Mouse (Mus musculus) thymus, adult 18-20 months (tissue): ENCODE results near the gene Zfp652.

Experiments
- DNase-seq, 2 experiments: peaks; one replicate each; pipeline ENCODE4 v3.0.0; 2022; ENCODE audit warnings: mixed read lengths in 2 of 2

Gene Zfp652

DNA sequence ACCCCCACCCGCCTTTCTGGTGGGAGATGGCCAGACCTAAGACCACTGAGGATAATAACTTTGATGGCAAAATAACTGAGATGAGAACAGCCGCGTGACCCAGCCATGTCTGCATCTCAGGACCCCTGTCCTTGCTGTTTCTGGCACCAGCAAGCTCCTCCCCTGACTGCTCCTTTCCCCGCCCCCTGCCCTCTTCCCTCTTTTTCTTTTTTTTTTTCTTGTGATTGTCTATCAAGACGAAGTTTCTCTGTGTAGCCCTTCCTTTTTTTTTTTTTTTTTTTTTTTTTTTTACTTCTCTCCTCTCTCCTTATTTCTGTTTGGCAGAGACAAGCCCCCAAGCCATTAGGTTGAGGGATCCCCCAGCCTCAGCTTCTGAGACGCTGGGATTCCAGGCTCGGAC, 98.4 kb downstream of the Zfp652 start:
- no peak for DNase-seq

DNA sequence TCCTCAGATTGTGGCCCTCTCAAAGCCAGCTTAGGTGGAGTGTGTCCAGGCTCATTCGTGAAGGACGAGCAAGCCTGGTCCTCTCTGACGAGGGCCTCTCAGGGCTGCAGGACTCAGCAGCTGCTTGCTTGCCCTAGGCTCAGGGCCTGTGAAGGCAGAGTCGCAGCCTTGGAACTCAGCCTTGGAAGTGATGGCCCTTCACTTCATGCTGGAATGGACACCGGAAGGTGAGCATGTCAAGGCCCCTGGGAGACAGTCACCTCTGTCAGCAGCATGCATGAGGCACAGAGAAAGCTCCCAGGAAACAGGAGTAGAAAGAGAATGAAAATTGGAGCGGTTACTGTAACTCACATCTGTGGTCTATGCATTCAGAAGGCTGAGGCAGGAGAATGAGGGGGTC, 99.3 kb downstream of the Zfp652 start:
- no peak for DNase-seq

DNA sequence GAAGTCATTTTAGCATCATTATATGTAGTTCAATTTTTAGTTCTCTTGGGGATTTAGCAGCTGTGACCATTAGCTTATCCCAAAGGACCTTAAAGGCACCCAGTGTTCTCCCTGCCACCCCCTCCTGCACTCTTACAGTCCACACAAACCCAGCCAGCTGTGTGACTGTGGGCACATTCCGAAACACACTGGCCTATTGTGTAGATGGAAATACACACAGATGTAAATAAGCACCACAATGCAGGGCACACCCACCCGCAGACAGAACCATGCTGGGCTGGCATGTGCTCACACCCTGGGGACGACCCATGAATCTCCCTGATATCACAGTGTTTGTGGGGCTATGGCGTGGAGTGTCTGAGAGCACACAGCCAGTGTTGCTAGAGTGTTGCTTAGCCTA, 99.8 kb downstream of the Zfp652 start:
- no peak for DNase-seq

DNA sequence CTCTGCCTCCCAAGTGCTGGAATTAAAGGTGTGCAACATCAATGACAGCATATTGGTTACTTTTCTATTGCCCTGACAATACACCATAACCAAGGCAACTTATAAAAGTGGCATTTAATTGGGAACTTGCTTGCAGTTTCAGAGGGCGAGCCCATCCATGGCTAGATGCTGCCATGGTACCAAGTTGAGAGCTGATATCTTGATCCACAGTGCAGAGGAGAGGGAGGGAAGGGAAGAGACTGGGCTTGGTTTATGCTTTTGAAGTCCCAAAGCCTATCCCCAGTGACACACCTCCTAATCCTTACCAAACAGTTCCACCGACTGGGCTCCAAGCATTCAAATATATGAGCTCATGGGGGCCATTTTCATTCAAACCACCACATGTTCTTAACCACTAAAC, 101.6 kb downstream of the Zfp652 start:
- DNase-seq: no peak

DNA sequence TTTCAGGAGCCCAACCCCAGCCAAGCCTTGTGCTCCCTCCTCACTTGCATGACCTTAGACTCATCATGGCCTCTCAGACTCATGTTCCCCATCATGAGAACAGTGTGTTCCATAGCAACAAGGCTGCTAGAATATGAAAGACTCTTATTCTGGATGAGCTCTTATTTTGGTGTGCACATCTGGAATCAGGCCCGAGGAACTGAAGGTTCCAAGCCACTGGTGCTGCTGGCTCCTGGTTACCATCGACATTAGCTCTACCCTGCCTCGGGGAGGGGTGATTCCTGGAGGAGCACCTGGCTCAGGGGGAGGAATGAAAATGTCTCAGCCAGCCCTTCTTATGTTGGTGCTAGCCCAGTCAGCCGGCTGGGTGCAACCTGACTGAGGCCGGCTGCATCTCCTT, 102.4 kb downstream of the Zfp652 start:
- no peak for DNase-seq

DNA sequence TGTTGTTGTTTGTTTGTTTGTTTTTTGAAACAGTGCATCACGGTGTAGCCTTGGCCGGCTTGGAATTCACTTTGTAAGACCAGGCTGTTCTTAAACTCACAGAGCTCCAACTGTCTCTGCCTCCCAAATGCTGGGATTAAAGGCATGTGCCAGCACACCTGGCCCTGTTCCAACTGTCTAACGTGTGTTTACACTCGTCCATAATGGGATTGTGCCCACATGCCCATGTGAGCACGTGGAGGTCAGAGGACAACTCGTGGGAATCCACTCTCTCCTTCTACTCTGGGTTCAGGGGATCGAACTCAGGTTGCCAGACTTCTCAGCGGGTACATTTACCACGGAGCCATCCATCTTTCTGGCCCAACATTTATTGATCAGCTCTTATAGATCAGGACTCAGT, 102.9 kb downstream of the Zfp652 start:
- DNase-seq: no peak

DNA sequence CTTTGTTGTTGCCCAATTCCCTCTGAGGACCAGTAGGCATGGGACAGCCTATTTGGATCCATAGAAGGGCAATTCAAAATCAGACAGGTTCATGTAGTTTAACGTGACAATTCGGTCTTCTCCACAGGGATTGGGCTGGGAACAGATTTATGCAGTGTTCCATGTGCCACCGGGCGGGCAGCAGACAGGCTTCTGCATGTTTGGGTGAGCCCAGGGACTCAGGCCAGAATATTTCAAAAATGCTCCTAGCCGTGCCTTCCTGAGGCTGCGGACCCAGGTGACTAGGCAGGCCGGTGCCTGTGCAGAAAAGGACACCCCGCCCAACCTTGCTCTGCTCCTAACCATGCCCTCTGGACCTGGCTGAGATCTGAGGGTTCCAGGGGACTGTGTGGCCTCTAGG, 106.7 kb downstream of the Zfp652 start:
- no peak for DNase-seq

DNA sequence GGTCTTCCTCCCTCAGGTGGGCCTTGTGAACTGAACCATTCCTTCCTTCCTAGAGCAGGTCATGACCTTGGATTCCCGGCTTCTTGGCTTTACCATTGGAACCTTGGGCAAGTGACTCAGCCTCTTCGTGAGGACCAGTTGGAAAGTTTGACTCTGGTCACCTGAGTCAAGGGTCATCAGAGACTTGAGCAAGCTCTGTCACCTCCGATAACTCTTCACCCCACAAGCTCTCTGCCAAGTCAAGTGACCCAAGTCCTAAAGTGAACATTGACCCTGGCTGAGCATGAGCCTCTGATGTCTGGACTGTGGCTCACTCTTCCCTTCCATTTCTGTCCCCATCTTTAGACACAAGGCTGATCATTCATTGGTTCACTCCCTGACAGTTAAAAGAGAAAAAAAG, 109.0 kb downstream of the Zfp652 start:
- DNase-seq: no peak

DNA sequence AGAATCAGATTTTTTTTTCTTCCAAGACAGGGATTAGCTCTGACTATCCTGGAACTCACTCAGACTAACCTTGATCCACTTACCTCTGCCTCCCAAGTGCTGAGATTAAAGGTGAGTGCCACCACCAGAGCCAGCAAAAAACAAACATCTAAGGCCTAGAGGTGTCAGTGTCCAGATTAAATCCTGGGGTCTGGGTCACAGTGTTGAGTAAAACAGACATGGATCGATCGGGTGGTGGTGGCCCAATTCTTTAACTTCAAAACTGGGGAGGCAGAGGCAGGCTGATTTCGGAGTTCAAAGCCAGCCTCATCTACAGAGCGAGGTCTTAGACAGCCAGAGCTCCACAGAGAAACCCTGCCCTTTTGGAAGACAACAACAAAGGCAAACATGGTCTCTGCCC, 110.0 kb downstream of the Zfp652 start:
- DNase-seq: no peak

DNA sequence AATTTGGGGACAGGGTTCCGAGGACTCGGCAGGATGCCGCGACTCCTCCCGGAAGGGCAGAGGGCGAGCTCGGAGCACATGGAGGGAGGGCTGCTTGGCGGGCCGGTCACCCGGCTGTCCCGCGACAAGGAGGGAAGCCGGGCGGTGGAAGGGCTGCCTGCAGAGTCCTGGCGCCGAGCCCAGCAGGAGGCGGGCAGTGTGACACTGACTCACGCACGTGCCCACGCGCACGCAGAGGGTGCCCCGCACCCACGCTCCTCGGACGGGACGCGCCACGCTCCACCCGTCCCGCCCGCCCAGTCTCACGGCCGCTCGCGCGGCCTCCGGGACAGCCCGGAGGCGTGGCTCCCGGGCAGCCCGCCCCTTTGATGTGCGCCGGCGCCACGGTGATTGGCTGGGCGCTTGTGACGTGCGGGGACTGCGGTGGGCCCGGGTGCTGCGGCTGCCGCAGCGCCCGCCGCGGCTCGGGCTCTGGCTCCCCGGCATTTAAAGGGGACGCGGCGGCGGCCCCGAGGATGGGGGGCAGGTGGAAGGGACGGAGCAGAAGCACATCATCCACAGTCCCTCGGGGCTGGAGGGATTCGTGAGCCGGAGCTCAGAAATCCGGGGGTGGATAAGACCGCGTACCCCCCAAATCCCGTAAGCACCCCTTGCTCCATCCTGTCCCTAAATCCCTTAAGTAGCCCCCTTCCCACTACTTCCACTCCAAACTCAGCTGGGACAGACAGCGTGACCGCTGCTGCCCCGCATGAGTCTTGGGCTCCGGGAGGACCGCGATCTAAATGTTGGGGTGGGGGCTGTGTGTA, 111.8 kb downstream of the Zfp652 start, which contains the start of gene Phospho1:
Gene Phospho1 (plus strand): TSS at position 429 of the 806 bp plus-strand sequence.
- peak; percentile 78 to 79 for DNase-seq

DNA sequence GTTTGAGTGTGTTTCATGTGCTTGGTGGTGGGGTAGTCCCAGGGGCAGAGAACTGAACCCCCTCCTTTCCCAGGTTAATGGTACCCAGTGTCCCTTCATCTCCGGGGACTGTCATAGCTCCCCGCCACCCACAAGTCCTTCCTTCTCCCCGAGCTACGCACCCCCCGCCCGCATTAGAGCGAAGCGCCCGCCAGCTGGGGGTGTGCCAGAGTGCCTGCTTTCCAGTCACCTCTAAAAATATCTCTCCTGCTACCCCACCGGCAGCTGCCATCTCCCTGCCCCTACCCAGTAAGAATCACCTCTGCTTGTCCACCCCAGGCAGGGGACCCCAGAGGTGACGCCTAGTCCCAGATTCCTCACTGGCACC, 112.4 kb downstream of the Zfp652 start:
- peak in 1 of 2 experiments; percentile 57 for DNase-seq

DNA sequence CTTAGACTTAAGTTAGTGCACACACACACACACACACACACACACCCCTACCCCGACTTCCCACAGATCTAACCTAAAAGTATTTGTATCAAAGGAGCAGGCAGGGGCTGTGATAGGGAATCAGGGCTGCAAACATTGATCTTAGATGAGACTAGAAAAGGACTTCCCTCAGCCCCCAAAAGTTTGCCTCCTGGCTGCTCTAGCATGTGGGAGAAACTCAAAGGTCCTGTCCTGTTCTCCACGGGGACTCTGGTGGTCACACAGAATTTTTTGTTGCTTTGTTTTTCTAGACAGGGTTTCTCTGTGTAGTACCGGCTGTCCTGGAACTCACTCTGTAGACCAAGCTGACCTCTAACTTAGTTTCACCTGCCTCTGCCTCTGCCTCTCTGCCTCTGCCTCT, 113.2 kb downstream of the Zfp652 start:
- no peak for DNase-seq

DNA sequence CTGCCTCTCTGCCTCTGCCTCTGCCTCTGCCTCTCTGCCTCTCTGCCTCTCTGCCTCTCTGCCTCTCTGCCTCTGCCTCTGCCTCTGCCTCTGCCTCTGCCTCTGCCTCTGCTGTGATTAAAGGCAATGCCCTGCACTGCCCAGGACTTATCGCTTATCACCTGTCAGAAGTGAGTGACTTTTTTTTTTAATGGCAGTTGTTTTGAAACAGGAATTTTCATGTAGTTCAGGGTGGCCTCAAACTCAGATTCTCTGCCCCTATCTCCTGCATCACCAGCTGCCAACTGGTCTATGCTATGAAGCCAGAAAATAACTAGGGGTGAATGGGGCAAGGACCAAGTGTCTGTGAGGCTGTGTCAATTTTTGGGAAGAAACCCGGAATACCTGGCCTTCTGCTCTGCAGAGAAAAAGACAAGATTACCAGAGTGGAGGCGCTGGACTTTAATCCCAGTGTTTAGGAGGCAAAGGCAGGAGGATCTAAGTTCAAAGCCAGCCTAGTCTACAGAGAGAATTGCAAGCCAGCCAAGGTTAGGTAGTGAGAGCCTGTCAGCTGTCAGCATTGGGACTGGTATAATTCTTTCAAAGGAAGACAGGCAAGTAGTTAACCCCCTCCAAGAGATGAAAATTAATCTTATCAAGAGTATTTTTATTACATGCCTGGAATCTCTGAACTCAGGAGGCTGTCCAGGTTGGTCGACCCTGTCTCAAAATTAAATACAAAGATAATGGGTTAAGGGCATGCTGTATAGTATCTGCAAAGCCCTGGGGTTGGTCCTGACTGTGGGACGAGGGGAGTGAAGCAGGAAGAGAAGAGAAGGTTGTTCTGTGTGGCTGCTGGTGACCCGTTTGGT, 114.1 kb downstream of the Zfp652 start:
- DNase-seq: no peak

DNA sequence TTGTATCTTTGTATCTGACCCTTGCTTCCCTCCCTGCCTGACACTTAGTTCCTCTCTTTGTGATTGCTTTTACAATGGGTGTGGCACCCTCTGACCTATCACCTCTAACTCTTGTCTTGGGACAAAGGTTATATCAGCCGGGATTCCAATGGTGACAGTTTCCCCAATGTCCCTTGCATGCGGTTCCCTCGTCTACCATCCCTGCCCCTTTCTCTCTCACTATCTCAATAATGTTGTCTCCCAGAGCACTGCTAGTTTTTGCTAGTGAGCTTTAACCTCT, 114.6 kb downstream of the Zfp652 start:
- DNase-seq: no peak

DNA sequence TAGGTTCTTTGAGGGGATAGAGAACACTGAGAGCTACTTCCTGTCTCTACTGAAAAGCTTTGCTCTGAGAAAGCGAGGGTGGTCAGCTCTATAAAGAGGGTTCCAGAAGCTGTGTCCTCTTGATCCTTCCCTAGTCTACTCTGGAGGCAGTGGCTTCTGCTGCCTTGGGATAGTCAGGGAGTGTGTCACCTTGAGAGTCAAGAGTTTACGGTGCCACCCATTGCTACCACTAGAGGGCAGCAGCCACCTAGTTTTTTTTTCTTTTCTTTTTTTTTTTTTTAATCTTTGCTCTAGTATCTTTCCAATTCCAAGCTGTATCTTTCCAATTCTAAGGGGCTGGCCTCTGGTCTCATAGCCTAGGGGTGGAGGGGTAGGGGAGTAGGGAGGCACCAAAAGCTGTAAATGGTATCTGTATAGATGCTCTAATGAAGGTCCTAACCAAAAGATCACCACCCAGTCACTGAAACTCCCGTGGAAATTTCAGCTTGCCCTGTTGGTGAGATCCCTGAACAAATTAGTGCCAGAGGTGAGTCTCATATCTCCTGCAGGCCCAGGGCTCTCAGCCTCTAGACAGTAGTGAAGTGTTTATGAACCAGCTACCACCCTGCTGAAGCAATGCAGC, 115.1 kb downstream of the Zfp652 start:
- DNase-seq: peak in 1 of 2 experiments; percentile 55

DNA sequence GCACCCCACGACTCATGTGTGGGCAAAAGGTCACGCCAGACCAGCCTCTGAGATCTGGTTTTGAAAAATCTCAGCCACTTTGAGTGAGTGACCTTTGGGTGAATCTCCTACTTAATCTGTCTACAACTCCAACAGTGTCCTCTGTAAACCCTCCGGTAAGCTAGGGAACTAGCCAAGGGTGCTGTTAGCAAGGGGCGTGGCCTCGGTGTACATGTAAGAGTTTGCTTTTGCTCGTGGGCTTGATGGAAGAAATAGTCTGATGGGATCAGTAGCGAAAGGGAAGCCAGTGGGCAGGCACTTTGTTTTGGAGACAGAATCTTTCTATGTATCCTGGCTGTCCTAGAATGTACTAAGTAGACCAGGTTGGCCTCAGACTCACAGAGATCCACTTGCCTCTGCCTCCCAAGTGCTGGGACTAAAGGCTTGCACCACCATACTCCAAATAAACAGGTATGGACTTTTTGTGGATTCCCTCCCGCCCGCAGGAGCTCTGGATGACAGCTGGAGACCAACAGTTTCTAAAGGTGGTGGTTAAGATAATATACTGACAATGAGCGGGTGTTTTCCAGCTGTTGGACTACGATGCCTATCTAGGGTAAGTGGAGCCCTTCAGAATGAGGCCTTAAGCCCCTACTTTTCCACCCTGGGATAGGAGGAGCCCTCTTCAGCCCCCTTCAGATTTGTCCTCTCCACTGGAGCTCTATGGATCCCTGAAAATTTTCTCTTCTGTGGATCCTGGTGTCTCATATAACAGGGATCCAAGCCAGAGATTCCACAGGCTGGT, 115.9 kb downstream of the Zfp652 start:
- no peak for DNase-seq

DNA sequence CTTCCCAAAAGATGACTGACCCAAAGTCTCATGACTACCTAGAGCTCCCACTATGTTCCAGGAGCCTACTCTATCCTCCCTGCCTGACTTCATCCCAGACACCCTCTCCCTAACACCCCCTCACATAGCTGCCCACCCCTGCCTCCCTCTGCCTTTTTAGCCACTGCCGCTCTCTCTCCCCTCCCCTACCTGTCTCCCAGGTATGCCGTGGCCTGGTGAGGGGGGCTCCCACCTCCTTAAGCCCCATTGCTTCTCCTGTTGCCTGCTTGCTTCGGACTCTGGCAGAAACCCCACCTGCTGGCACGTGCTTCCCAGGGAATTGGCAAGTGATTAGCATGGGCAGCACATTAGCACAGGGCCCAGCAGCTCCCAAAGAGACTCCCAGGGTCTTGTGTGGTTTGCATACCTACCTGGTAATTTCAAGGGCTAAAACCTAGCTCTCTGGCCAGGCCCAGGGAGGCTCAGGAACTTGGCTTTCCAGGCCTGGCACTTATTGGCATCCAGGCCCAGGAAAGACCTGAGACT, 117.1 kb downstream of the Zfp652 start:
- DNase-seq: no peak

DNA sequence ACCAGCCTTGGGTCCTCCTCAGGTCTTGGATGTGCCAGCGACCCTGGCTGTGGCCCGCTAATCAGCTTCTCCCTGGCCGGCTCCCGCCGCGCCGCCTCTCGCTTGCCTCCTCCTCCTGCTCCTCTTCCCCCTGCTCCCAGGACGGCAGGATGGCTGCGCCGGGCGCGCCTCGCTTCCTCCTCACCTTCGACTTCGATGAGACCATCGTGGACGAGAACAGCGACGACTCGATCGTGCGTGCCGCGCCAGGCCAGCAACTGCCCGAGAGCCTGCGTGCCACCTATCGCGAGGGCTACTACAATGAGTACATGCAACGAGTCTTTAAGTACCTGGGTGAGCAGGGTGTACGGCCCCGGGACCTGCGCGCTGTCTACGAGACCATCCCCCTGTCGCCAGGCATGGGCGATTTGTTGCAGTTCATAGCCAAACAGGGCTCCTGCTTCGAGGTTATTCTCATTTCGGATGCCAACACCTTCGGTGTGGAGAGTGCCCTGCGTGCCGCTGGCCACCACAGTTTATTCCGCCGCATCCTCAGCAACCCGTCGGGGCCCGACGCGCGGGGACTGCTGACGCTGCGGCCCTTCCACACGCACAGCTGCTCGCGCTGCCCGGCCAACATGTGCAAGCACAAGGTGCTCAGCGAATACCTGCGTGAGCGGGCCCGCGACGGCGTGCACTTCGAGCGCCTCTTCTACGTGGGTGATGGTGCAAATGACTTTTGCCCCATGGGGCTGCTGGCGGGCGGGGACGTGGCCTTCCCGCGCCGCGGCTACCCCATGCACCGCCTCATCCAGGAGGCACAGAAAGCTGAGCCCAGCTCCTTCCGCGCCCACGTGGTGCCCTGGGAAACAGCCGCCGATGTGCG, 118.2 kb downstream of the Zfp652 start:
- DNase-seq: peak; percentile 63 to 71

DNA sequence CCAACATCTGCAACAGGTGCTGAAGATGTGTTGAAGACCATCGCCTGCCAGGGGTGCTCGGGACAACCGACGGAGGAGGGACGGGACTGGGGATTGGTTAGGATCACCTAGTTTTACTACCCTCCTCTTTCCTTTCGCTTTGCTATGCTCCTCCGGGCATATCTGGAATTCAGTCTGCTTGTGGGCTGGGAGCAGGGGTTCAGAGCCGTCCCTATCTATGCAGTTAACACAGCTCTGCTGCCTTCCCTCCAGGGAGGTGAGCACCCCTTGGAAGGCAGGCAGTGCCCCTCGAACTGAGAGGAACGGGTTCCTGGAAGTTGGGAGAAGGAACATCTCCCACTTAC, 118.8 kb downstream of the Zfp652 start:
- DNase-seq: no peak

DNA sequence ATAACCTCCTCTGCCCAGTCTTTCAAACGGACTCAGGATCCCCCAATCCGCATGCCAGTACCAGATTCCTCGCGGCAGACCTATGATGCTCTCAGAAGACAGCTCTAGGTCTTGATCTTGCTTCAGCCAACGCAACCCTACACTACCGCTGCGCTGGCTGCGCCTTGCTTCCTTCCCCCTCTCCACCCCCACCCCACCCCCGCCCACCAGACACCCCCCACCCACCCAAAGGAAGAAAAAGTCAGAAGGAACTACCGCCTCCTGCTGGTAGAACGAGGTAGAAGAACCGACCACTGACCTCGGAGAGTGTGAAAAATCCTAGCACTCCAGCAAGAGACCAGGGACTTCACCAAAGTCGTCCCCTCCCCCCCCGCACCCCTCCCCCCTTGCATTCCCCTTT, 119.2 kb downstream of the Zfp652 start:
- no peak for DNase-seq

DNA sequence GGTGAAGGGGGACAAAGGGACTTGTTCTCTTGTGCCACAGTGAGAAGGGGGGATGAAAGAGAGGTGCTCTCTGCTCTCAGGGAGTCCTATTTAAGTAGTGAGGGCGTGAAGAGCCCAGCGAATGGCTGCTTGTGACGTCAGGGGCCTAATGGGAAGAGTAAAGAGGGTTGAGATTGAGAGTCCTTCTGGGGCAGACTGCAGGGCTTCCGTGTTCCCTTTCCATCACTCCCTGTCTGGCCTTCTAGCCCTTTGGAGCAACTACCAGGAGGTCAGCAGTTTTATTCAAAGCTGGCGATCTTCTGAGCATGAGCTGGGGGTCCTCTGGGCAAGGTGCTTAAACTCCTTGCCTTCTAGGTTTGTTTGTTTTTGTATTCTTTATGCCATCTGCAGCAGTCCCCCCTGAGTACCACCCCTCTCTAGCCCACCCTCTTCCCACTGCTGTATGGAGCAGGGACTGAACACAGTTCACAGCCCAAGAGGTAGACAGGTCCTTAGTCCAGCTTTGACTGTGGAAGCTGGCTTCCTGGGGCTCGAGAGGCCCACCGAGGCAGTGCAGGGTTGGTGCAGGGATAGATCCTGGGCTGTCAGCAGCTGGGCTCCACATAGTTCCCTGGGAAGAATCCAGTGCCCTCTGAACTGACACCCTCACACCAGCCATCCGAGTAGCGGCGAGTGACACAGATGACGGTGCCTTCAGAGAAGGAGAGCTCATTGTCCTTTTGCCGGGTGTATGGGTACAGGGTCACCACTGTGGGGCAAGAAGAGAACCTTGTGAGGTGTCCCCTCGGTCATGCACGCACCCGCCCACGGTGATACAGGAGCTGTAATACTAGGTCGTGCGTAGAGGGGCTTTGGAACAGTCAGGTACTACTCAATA, 119.9 kb downstream of the Zfp652 start:
- no peak for DNase-seq
